Mouse (Mus musculus) liver, embryonic 15.5 days (tissue): Measurements from ENCODE around the gene Ndufs7. TPM values are rescaled to one million over a fixed set of nuclear protein-coding genes. Genes with fewer than 3 reads are reported as not detected.

Experiments
- ATAC-seq: fragments of 200-750 bp; cut with Nextera tagmentation; 2 replicates; pipeline ENCODE4 v1.8.0; 2017; ENCODE audit warnings: moderate number of reproducible peaks, mild to moderate bottlenecking, moderate library complexity; ENCODE audit not compliant: insufficient read depth
- H3K27ac ChIP-seq: fragments of 300-500 bp; sonication (generic); replicated peaks from 2 replicates; pipeline ENCODE4 v1.5.1; 2015; ENCODE audit warnings: mild to moderate bottlenecking, inconsistent platforms
- H3K27me3 ChIP-seq: fragments of 300-500 bp; sonication (generic); 2 replicates; pipeline ENCODE4 v1.6.1; 2015; ENCODE audit warnings: mild to moderate bottlenecking, inconsistent platforms
- H3K36me3 ChIP-seq: fragments of 300-500 bp; sonication (generic); replicated peaks from 2 replicates; pipeline ENCODE4 v1.6.1; 2015; ENCODE audit warnings: moderate library complexity, mild to moderate bottlenecking, inconsistent platforms
- H3K4me1 ChIP-seq: fragments of 300-500 bp; sonication (generic); replicated peaks from 2 replicates; pipeline ENCODE4 v1.6.1; 2015; ENCODE audit warnings: inconsistent platforms
- H3K4me2 ChIP-seq: fragments of 300-500 bp; sonication (generic); 2 replicates; pipeline ENCODE4 v1.6.1; 2015; ENCODE audit warnings: moderate library complexity, mild to moderate bottlenecking, inconsistent platforms
- H3K4me3 ChIP-seq: fragments of 300-500 bp; sonication (generic); replicated peaks from 2 replicates; pipeline ENCODE4 v1.5.1; 2015; ENCODE audit warnings: mild to moderate bottlenecking, inconsistent platforms
- H3K9ac ChIP-seq: fragments of 300-500 bp; sonication (generic); 2 replicates; pipeline ENCODE4 v1.6.1; 2015; ENCODE audit warnings: moderate library complexity, mild to moderate bottlenecking, inconsistent platforms
- H3K9me3 ChIP-seq: fragments of 300-500 bp; sonication (generic); replicated peaks from 2 replicates; pipeline ENCODE4 v1.6.1; 2016; ENCODE audit warnings: inconsistent platforms
- WGBS: fragments of 180-500 bp; shearing (Covaris S2); methylation state at CpG from one replicate; pipeline ENCODE4 v1.1.7; 2015; ENCODE audit warnings: mixed read lengths; ENCODE audit not compliant: insufficient replicate concordance; 5-methylcytosine and 5-hydroxymethylcytosine counted together
- polyA plus RNA-seq: library from polyadenylated mRNA; unstranded; fragments of >200 nt; fragmentation: Nextera tagmentation; extraction: Ambion mirVana; gene quantifications from 2 replicates; pipeline ENCODE4 v1.2.1, GENCODE M21; 2015

Gene Ndufs7
- polyA plus RNA-seq, 1 experiment from 2014 or later: 228 TPM

- Histone ChIP-seq H3K36me3 (peaks cover 75% of the 10 kb centered on the region), H3K4me1 (peaks cover 55% of the 10 kb centered on the region), H3K9ac (no peak overlapping the region), H3K4me3 (no peak overlapping the region), H3K9me3 (no peaks in the 10 kb centered on the region), H3K4me2 (no peak overlapping the region), H3K27me3 (no peaks in the 10 kb centered on the region), H3K27ac (no peak overlapping the region)
- ATAC-seq: no peak
- 86% methylated on average over 5 of the region's 5 CpGs for WGBS
Measured at GRCm38 (mm10) chr10:80255881-80256535, 7.1 kb downstream of the Ndufs7 start.

GRCm38 (mm10) chr10:80257936-80258335, 9.0 kb downstream of the Ndufs7 start:
- peaks cover 60% of the 10 kb centered on the region for H3K36me3 ChIP-seq
- H3K4me3 ChIP-seq: no peak overlapping the region
- no peak overlapping the region for H3K9ac ChIP-seq
- H3K4me2 ChIP-seq: no peak overlapping the region
- no peak for ATAC-seq
- no peaks in the 10 kb centered on the region for H3K27me3 ChIP-seq
- H3K4me1 ChIP-seq: peaks cover 59% of the 10 kb centered on the region
- H3K9me3 ChIP-seq: no peaks in the 10 kb centered on the region
- no peak overlapping the region; the same call in 1 of the 2 replicates for H3K27ac ChIP-seq
- WGBS: 75% methylated on average over 2 of the region's 2 CpGs

GRCm38 (mm10) chr10:80258752-80259462, 10.0 kb downstream of the Ndufs7 start:
- no peak for ATAC-seq
- H3K9me3 ChIP-seq: no peaks in the 10 kb centered on the region
- H3K36me3 ChIP-seq: peaks cover 51% of the 10 kb centered on the region
- peaks cover 66% of the 10 kb centered on the region for H3K4me1 ChIP-seq
- H3K4me2 ChIP-seq: peak overlapping the region; percentile 89
- WGBS: 80% methylated on average over 14 of the region's 14 CpGs
- H3K4me3 ChIP-seq: peak overlapping the region; percentile 58
- no peak overlapping the region for H3K9ac ChIP-seq
- no peaks in the 10 kb centered on the region for H3K27me3 ChIP-seq
- H3K27ac ChIP-seq: no peak overlapping the region

- no peak for ATAC-seq
- 79% methylated on average over 6 of the region's 6 CpGs for WGBS
- peaks cover 45% of the 10 kb centered on the region for H3K36me3 ChIP-seq
- H3K4me3 ChIP-seq: peak overlapping the region; percentile 58
- peak overlapping the region; percentile 91 for H3K27ac ChIP-seq
- H3K4me2 ChIP-seq: peak overlapping the region; percentile 89
- no peaks in the 10 kb centered on the region for H3K27me3 ChIP-seq
- H3K9me3 ChIP-seq: no peaks in the 10 kb centered on the region
- H3K4me1 ChIP-seq: peaks cover 71% of the 10 kb centered on the region
- H3K9ac ChIP-seq: 0 out of 2 replicates have a peak overlapping the region, but pooled peaks have one; percentile 65
Measured at GRCm38 (mm10) chr10:80259463-80259805, 10.5 kb downstream of the Ndufs7 start.

GRCm38 (mm10) chr10:80259861-80260641, 11.1 kb downstream of the Ndufs7 start:
- Histone ChIP-seq H3K9me3 (no peaks in the 10 kb centered on the region), H3K4me1 (peaks cover 72% of the 10 kb centered on the region), H3K36me3 (peaks cover 39% of the 10 kb centered on the region), H3K27ac (peak overlapping the region; percentile 91), H3K4me3 (peak overlapping the region; percentile 58), H3K4me2 (peak overlapping the region; percentile 89), H3K27me3 (no peaks in the 10 kb centered on the region), H3K9ac (peak overlapping the region; percentile 65)
- WGBS: 14% methylated on average over 19 of the region's 19 CpGs
- ATAC-seq: no peak

- peak within 1 kb of the TSS; percentile 65 for H3K9ac ChIP-seq
- peaks cover 31% of the 10 kb centered on the region for H3K36me3 ChIP-seq
- no peaks in the 10 kb centered on the region for H3K27me3 ChIP-seq
- H3K9me3 ChIP-seq: no peaks in the 10 kb centered on the region
- H3K4me1 ChIP-seq: peaks cover 71% of the 10 kb centered on the region
- H3K27ac ChIP-seq: peak within 1 kb of the TSS; percentile 91
- H3K4me3 ChIP-seq: peak within 1 kb of the TSS; percentile 58
- peak; percentile 73 for ATAC-seq
- peak within 1 kb of the TSS; percentile 89 for H3K4me2 ChIP-seq
- WGBS: under 1% methylated on average over 49 of the region's 49 CpGs
Measured at GRCm38 (mm10) chr10:80260642-80261584, 12.0 kb downstream of the Ndufs7 start, which contains the start of the genes Gamt and Dazap1. Gene Gamt (minus strand): TSS chr10:80261012. Gene Dazap1 (plus strand): TSS chr10:80261486.

GRCm38 (mm10) chr10:80261585-80261968, 12.7 kb downstream of the Ndufs7 start:
- peak; percentile 61 for ATAC-seq
- under 1% methylated on average over 14 of the region's 14 CpGs for WGBS
- peak overlapping the region; percentile 58 for H3K4me3 ChIP-seq

GRCm38 (mm10) chr10:80262169-80262568, 13.2 kb downstream of the Ndufs7 start:
- H3K4me3 ChIP-seq: peak overlapping the region; percentile 58
- peak overlapping the region; percentile 89 for H3K4me2 ChIP-seq
- no peaks in the 10 kb centered on the region for H3K9me3 ChIP-seq
- ATAC-seq: no peak
- WGBS: 50% methylated on average over 12 of the region's 12 CpGs
- peaks cover 22% of the 10 kb centered on the region for H3K36me3 ChIP-seq
- H3K9ac ChIP-seq: 0 out of 2 replicates have a peak overlapping the region, but pooled peaks have one; percentile 8
- H3K27ac ChIP-seq: peak overlapping the region; percentile 91
- no peaks in the 10 kb centered on the region for H3K27me3 ChIP-seq
- H3K4me1 ChIP-seq: peaks cover 84% of the 10 kb centered on the region

More at GRCm38 (mm10) chr10:80261585-80261968, 12.7 kb downstream of the Ndufs7 start:
- Histone ChIP-seq H3K27ac (peak overlapping the region; percentile 91), H3K4me1 (peaks cover 78% of the 10 kb centered on the region), H3K9ac (peak overlapping the region; percentile 44), H3K36me3 (peaks cover 24% of the 10 kb centered on the region), H3K27me3 (no peaks in the 10 kb centered on the region), H3K4me2 (peak overlapping the region; percentile 89), H3K9me3 (no peaks in the 10 kb centered on the region)

GRCm38 (mm10) chr10:80262776-80263365, 13.9 kb downstream of the Ndufs7 start:
- Histone ChIP-seq H3K36me3 (peaks cover 24% of the 10 kb centered on the region), H3K27ac (0 out of 2 replicates have a peak overlapping the region, but pooled peaks have one; percentile 91), H3K4me3 (no peak overlapping the region), H3K9ac (no peak overlapping the region), H3K27me3 (no peaks in the 10 kb centered on the region), H3K9me3 (no peaks in the 10 kb centered on the region), H3K4me1 (peaks cover 87% of the 10 kb centered on the region), H3K4me2 (no peak overlapping the region)
- WGBS: 80% methylated on average over 10 of the region's 10 CpGs
- ATAC-seq: no peak
